Mouse (Mus musculus) MN1 (cell line): Measurements from ENCODE around the gene Aadacl4.
"Not testable (repeated sequence)": the region's sequence is repeated elsewhere in the genome, so short reads cannot be mapped to it uniquely, and the experiment has no call there.

Experiments
- DNase-seq: peaks from one replicate; pipeline ENCODE4 v3.0.0-alpha.2; 2016; ENCODE audit warnings: low spot score

The Aadacl4 gene

DNA sequence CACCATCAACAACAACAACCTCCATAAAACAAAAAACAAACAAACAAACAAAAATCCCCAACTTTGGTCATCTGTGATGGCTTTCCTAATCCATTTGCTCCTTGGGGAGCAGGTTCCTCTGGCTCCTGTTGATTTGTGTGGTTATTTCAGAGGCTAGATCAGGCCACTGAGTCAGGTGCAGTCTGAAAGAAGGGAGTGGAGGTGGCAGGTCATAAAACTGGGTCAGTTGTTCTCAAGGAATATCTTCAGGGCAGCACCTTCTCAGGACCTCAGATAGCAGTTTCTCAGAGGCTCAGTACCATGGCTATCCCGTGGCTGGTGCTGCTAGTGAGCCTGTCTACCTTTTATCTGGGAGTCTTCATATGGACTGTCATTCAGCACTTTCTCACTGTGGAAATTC is at the start of gene Aadacl4:
Gene Aadacl4, plus strand, starts transcription at position 301 of the 400 bp plus-strand sequence.
- no peak for DNase-seq

DNA sequence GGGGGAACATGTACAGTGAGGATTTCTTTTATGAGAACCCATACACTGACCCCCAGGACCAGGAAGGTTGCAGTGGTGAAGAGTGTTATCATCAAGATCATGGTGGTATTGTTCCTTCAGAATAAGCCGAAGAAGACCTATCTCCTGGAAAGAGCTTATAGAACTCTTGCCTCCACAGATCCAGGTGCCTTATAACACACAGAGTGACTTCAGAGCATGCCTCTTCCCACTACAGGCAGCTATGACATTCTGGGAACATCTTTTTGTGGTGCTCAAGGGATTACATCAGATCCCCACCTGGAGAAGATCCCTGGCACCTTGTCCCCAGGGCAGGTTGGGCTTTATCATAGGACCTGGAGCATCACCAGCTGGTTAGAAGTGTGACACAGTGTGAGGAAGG is 48.5 kb upstream of the Aadacl4 start, which contains the start of gene Gm13124:
Gene Gm13124, minus strand, starts transcription at position 101 of the 400 bp plus-strand sequence.
- no peak for DNase-seq

- DNase-seq: no peak
These were observed 45.8 kb upstream of the Aadacl4 start for GRCm38 (mm10) chr4:144567752-144568151.

DNA sequence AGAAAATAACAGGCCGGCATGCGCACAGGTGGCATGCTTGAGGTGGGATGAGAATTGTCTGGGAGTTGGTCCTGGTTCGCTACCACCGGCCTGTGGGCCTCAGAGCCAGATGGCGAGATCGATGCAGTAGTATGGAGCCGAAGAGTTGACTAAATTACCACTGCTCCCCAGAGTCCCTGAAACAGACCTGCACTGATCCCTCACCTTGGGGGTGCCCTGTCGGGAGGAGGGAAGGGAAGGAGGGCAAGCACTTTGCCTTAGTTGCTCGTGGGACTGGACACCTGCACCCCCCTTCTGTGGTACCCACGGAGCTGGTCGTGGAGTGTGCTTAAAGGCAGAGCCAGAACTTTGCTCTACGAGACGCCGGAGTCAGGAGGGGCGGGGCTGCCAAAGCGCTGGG is 27.3 kb upstream of the Aadacl4 start:
- DNase-seq: not testable (repeated sequence)

DNA sequence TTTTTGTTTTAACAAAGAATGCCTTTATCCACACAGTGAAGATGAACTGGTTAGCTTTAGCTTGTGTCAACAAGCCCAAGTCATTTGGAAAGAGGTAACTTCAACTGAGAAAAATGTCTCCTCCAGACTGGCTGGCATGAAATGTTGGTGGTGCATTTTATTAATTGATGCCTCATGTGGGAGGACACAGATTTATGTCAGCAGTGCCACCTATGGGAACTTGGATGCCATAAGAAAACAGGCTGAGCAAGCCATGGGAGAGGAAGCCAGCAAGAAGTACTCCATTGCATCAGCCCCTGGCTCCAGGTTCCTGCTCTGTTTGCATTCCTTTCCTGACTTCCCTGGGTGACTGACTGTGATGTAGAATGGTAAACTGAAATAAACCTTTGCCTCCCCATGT is 20.7 kb upstream of the Aadacl4 start:
- DNase-seq: no peak

DNA sequence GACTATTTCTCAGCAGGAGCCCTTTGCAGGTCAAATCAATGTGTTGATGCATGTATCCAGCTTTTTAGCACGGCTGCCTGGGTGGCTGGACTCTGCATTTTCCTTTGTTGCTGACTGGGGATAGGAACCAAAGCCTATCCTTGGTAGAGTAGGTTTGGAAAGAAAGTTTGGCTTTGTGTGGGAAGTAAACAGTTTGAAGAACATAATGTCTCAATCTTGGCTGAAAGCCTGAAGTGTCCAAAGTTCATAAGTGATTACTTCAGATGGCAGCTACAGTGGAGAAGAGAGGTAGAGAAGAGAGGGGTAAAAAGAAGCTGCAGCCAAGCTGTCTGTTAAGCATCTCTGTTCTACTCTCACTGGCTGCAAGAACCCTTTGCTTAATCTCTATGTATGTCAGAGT is 1.1 kb downstream of the Aadacl4 start:
- DNase-seq: no peak

DNA sequence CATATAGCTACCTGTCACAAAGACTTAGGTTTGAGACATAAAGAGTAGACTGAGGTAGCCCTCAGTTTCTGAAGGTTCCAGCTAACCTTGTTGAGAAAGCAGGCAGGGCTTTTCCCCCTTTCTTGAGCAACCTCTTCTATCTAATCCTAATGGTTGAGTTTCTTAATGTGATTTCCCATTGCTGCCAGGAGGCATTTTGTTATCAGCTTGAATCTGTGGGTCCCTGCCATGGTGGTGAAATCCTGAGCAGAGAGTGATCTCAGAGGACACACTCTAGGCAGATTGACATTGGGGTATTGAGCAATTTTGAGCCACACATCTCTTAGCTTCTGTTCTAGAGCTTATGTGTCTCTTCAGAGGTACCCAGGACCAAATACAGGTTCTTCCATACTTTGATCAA is 24.8 kb downstream of the Aadacl4 start:
- DNase-seq: no peak
